Mouse (Mus musculus) midbrain, embryonic 12.5 days (tissue): Measurements from ENCODE around the gene Rbpms2. TPM values are rescaled to one million over a fixed set of nuclear protein-coding genes. Genes with fewer than 3 reads are reported as not detected.
A peak's percentile ranks its signal among the peaks of the same experiment; 100 is the strongest.
"Not testable (repeated sequence)": the region's sequence is repeated elsewhere in the genome, so short reads cannot be mapped to it uniquely, and the experiment has no call there.

Source experiments
- ATAC-seq: fragments of 200-750 bp; cut with Nextera tagmentation; 2 replicates; pipeline ENCODE4 v1.8.0; 2017; ENCODE audit warnings: low read depth, moderate TSS enrichment, moderate library complexity; ENCODE audit not compliant: low FRiP score
- H3K27ac ChIP-seq: fragments of 300-500 bp; sonication (generic); replicated peaks from 2 replicates; pipeline ENCODE4 v1.5.1; 2016; ENCODE audit warnings: mild to moderate bottlenecking
- H3K27me3 ChIP-seq: fragments of 300-500 bp; sonication (generic); 2 replicates; pipeline ENCODE4 v1.6.1; 2016; ENCODE audit warnings: mild to moderate bottlenecking
- H3K36me3 ChIP-seq: fragments of 300-500 bp; sonication (generic); 2 replicates; pipeline ENCODE4 v1.6.1; 2016
- H3K4me1 ChIP-seq: fragments of 300-500 bp; sonication (generic); 2 replicates; pipeline ENCODE4 v1.6.1; 2016
- H3K4me2 ChIP-seq: fragments of 300-500 bp; sonication (generic); replicated peaks from 2 replicates; pipeline ENCODE4 v1.6.1; 2016; ENCODE audit warnings: mild to moderate bottlenecking, moderate library complexity
- H3K4me3 ChIP-seq: fragments of 300-500 bp; sonication (generic); 2 replicates; pipeline ENCODE4 v1.5.1; 2016; ENCODE audit warnings: mild to moderate bottlenecking
- H3K9ac ChIP-seq: fragments of 300-500 bp; sonication (generic); replicated peaks from 2 replicates; pipeline ENCODE4 v1.6.1; 2016; ENCODE audit warnings: mild to moderate bottlenecking, moderate library complexity
- H3K9me3 ChIP-seq: fragments of 300-500 bp; sonication (generic); 2 replicates; pipeline ENCODE4 v1.6.1; 2016; ENCODE audit warnings: mild to moderate bottlenecking
- WGBS: fragments of 180-500 bp; shearing (Covaris S2); methylation state at CpG from one replicate; pipeline ENCODE4 v1.1.7; 2016; 5-methylcytosine and 5-hydroxymethylcytosine counted together
- polyA plus RNA-seq: library from polyadenylated mRNA; unstranded; fragments of >200 nt; fragmentation: Nextera tagmentation; extraction: Ambion mirVana; gene quantifications from 2 replicates; pipeline ENCODE4 v1.2.1, GENCODE M21; 2016

The Rbpms2 gene
- polyA plus RNA-seq, 1 experiment from 2014 or later = 12.8 TPM

DNA sequence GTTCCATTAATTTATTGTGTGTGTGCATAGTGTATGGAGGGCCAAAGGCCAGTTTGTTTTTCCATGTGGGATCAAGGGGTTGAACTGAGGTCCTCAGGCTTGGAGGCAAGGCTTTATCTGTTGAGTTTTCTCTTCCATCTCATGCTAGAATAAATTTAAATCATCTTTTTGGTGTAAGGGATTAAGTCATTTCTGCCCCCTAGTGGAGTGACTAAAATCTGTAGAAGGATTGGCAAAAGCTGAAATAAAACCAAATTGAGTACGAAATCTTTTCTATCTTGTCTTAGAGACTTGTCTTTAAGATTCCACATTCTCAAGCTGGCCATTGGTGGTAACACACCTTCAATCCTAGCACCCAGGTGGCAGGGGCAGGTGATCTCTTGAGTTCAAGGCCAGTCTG is 53.5 kb downstream of the Rbpms2 start:
- Histone ChIP-seq H3K4me1 (peaks cover 44% of the 10 kb centered on the region), H3K4me2 (no peak overlapping the region), H3K36me3 (peaks cover 20% of the 10 kb centered on the region), H3K27ac (no peak overlapping the region), H3K4me3 (no peak overlapping the region), H3K27me3 (no peaks in the 10 kb centered on the region), H3K9ac (no peak overlapping the region), H3K9me3 (no peaks in the 10 kb centered on the region)
- no peak for ATAC-seq
- 89% methylated on average over 1 of the region's 1 CpGs for WGBS

DNA sequence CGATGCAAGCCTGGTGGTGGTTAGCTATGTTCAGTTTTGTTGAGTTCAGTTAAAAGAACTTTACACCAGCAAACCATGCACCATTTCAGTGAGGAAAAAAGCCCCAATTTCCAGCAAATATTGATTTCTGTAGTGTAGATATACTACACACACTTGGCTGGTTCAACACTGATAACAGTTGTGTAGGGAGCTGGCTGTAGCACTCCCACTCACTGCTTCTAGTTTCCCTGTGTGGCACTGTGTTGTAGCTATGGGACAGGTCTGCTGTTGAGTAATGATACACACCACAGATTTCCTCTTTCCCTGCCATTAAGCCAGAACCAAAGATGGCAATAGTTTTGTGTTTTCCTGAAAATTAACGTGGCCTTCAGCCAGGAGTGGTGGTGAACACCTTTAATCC is 55.3 kb downstream of the Rbpms2 start:
- peaks cover 27% of the 10 kb centered on the region for H3K4me1 ChIP-seq
- peaks cover 29% of the 10 kb centered on the region for H3K36me3 ChIP-seq
- H3K4me3 ChIP-seq = no peak overlapping the region
- no peak for ATAC-seq
- H3K27me3 ChIP-seq = no peaks in the 10 kb centered on the region
- H3K4me2 ChIP-seq = no peak overlapping the region
- WGBS = 87% methylated on average over 2 of the region's 2 CpGs
- H3K27ac ChIP-seq = no peak overlapping the region
- H3K9me3 ChIP-seq = no peaks in the 10 kb centered on the region
- no peak overlapping the region for H3K9ac ChIP-seq

DNA sequence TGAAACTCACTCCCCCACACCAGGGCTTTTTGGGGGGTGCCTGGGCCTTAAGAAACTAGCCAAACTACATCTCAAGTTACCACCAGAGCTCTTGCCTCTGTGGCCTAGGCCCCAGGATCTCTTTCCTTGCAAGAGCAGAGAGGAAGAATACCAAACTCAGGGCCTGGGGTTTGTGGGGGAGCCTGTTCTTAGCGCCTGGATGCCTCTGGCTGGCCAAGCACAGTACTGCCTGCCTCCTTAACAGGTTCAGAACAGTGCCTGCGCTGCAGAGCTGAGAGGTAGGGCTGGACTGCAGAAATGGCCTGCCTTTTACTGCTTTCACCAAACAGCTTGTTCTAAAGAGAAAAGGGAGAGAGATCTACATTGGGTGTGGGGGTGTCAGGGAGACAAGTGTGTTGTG is 60.4 kb downstream of the Rbpms2 start:
- not testable (repeated sequence) for H3K4me2 ChIP-seq, H3K4me3 ChIP-seq, H3K9me3 ChIP-seq, H3K9ac ChIP-seq, H3K27me3 ChIP-seq, H3K27ac ChIP-seq, ATAC-seq
- Histone ChIP-seq H3K36me3 (peaks cover 59% of the 10 kb centered on the region), H3K4me1 (peaks cover 26% of the 10 kb centered on the region)
- WGBS = 50% methylated on average over 2 of the region's 2 CpGs

GRCm38 (mm10) chr9:65692466-65692865 is 63.0 kb downstream of the Rbpms2 start:
- peak overlapping the region; percentile 57 for H3K27ac ChIP-seq
- 0 out of 2 replicates have a peak, but pooled peaks have one; percentile 62 for ATAC-seq
- H3K4me2 ChIP-seq = no peak overlapping the region
- H3K4me3 ChIP-seq = no peak overlapping the region
- H3K4me1 ChIP-seq = peaks cover 26% of the 10 kb centered on the region
- no peak overlapping the region for H3K9ac ChIP-seq
- no peaks in the 10 kb centered on the region for H3K9me3 ChIP-seq
- WGBS = 12% methylated on average over 3 of the region's 3 CpGs
- no peaks in the 10 kb centered on the region for H3K27me3 ChIP-seq
- H3K36me3 ChIP-seq = peaks cover 69% of the 10 kb centered on the region

GRCm38 (mm10) chr9:65692959-65693603 is 63.6 kb downstream of the Rbpms2 start:
- H3K4me3 ChIP-seq = no peak overlapping the region
- no peaks in the 10 kb centered on the region for H3K27me3 ChIP-seq
- H3K4me1 ChIP-seq = peaks cover 26% of the 10 kb centered on the region
- ATAC-seq = no peak
- H3K9ac ChIP-seq = 0 out of 2 replicates have a peak overlapping the region, but pooled peaks have one; percentile 24
- no peak overlapping the region for H3K4me2 ChIP-seq
- peak overlapping the region; percentile 57 for H3K27ac ChIP-seq
- peaks cover 69% of the 10 kb centered on the region for H3K36me3 ChIP-seq
- no peaks in the 10 kb centered on the region for H3K9me3 ChIP-seq
- WGBS = 38% methylated on average over 5 of the region's 5 CpGs

- no peak overlapping the region for H3K4me3 ChIP-seq
- peaks cover 26% of the 10 kb centered on the region for H3K4me1 ChIP-seq
- 81% methylated on average over 3 of the region's 3 CpGs for WGBS
- no peaks in the 10 kb centered on the region for H3K27me3 ChIP-seq
- H3K9ac ChIP-seq = no peak overlapping the region
- no peaks in the 10 kb centered on the region for H3K9me3 ChIP-seq
- H3K4me2 ChIP-seq = no peak overlapping the region
- ATAC-seq = no peak
- no peak overlapping the region for H3K27ac ChIP-seq
- peaks cover 77% of the 10 kb centered on the region for H3K36me3 ChIP-seq
Measured at GRCm38 (mm10) chr9:65695646-65696045, 66.2 kb downstream of the Rbpms2 start.

DNA sequence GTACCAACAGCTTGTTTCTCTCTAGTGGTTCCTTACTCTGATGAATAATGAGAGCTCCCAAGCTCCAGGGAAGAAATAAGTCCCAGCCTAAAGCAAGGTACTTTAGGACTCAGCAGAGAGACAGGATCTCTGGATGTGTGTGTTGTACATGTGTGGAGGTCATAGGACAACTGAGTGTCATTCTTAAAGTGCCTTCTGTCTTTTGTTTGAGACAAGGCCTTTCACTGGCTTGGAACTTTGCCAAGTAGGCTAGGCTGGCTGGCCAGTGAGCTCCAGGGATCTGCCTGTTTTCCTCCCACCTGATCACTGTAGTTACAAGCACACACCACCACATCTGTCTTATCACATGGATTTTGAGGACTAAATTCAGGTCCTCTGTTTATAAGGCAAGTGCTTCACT is 66.9 kb downstream of the Rbpms2 start:
- Histone ChIP-seq H3K9me3 (no peaks in the 10 kb centered on the region), H3K36me3 (peaks cover 83% of the 10 kb centered on the region), H3K4me2 (no peak overlapping the region), H3K4me1 (peaks cover 26% of the 10 kb centered on the region), H3K9ac (no peak overlapping the region), H3K27ac (no peak overlapping the region), H3K27me3 (no peaks in the 10 kb centered on the region), H3K4me3 (no peak overlapping the region)
- no peak for ATAC-seq

- Histone ChIP-seq H3K4me2 (no peak overlapping the region), H3K4me3 (no peak overlapping the region), H3K9me3 (no peaks in the 10 kb centered on the region), H3K27ac (no peak overlapping the region), H3K4me1 (peaks cover 18% of the 10 kb centered on the region), H3K36me3 (peaks cover 88% of the 10 kb centered on the region), H3K9ac (no peak overlapping the region), H3K27me3 (no peaks in the 10 kb centered on the region)
- ATAC-seq = no peak
- 86% methylated on average over 7 of the region's 7 CpGs for WGBS
Measured at GRCm38 (mm10) chr9:65697356-65697755, 67.9 kb downstream of the Rbpms2 start.

DNA sequence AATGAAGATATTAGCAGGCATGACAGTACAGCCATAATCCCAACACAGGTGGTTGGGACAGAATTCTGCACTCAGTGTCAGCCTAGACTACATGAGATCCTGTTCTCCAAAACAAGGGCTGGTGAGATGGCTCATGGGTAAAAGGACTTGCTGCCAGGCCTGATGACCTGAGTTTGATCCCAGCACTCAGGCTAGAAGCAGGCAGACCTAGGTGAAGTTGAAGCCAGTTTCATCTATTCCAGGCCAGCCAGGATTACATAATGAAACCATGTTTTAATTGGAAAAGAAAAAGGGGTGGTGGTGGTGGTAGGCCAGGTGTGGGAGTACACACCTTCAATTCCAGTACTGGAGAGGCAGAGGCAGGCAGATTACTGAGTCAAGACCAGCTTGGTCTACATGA is 68.5 kb downstream of the Rbpms2 start:
- Histone ChIP-seq H3K36me3 (peaks cover 91% of the 10 kb centered on the region), H3K4me2 (no peak overlapping the region), H3K4me3 (no peak overlapping the region), H3K27me3 (no peaks in the 10 kb centered on the region), H3K27ac (no peak overlapping the region), H3K9ac (no peak overlapping the region), H3K4me1 (peaks cover 12% of the 10 kb centered on the region), H3K9me3 (no peaks in the 10 kb centered on the region)
- no peak for ATAC-seq

DNA sequence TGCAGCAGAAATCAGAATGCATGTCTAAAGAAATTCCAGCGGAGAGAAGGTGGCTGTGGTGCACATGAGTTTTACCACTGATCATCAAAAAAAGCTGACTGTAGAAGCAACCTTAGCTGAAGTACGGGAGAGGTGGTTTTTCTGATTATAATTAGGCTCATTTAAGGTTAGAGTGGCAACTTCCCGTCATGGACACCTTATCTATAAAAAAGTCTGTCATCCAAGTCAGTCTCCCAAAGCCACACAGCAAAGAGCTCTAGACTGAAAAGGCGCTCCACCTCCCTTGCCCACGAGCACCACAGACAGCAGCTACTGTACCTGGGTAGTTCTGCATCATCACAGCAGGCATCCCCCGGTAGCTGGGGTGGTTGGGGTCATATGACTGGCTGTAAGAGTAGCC is 71.1 kb downstream of the Rbpms2 start:
- no peaks in the 10 kb centered on the region for H3K4me1 ChIP-seq
- no peak overlapping the region for H3K27ac ChIP-seq
- peaks cover 87% of the 10 kb centered on the region for H3K36me3 ChIP-seq
- WGBS = 94% methylated on average over 6 of the region's 6 CpGs
- H3K9me3 ChIP-seq = no peaks in the 10 kb centered on the region
- no peaks in the 10 kb centered on the region for H3K27me3 ChIP-seq
- H3K4me3 ChIP-seq = no peak overlapping the region
- H3K4me2 ChIP-seq = no peak overlapping the region
- ATAC-seq = no peak
- no peak overlapping the region for H3K9ac ChIP-seq

DNA sequence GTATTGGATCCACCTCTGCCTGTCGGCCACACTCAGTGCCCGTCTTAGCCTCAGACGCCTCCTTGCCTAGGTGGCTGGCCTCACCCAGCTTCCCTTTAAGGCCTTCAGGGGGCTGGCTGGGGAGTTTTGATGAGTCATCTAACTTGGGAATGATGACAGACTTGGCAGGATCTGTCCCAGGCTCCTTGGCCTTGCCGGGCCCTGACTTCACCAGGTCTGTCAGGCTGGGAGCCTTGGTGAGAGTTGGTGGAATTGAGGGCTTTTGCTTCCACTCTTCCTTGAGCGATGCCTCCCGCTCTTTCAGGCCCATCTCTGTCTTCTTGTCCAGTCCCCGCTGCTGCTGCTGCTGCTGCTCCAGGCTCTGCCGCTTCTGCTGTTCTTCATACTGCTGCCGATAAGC is 72.8 kb downstream of the Rbpms2 start:
- no peak for ATAC-seq
- Histone ChIP-seq H3K4me3 (no peak overlapping the region), H3K36me3 (peaks cover 70% of the 10 kb centered on the region), H3K9me3 (no peaks in the 10 kb centered on the region), H3K27ac (no peak overlapping the region), H3K27me3 (no peaks in the 10 kb centered on the region), H3K4me1 (no peaks in the 10 kb centered on the region), H3K9ac (no peak overlapping the region), H3K4me2 (no peak overlapping the region)
- 96% methylated on average over 9 of the region's 9 CpGs for WGBS

GRCm38 (mm10) chr9:65703241-65703640 is 73.8 kb downstream of the Rbpms2 start:
- Histone ChIP-seq H3K36me3 (peaks cover 61% of the 10 kb centered on the region), H3K9me3 (no peaks in the 10 kb centered on the region), H3K27me3 (no peaks in the 10 kb centered on the region), H3K4me2 (no peak overlapping the region), H3K4me1 (no peaks in the 10 kb centered on the region), H3K27ac (no peak overlapping the region), H3K9ac (no peak overlapping the region), H3K4me3 (no peak overlapping the region)
- 82% methylated on average over 7 of the region's 7 CpGs for WGBS
- no peak for ATAC-seq
